Mouse (Mus musculus) bone marrow macrophage, adult 2 months (primary cell): ENCODE results near the gene Trpc4ap. TPM values are rescaled to one million over a fixed set of nuclear protein-coding genes. Genes with fewer than 3 reads are reported as not detected.
A peak's percentile ranks its signal among the peaks of the same experiment; 100 is the strongest.

Experiments used
- H3K27ac ChIP-seq: 2 replicates; pipeline ENCODE4 v1.5.1; 2012; ENCODE audit warnings: low read depth, low read length; ENCODE audit not compliant: insufficient read depth
- H3K4me1 ChIP-seq: 2 replicates; pipeline ENCODE4 v1.6.1; 2012; ENCODE audit warnings: low read length; ENCODE audit not compliant: control insufficient read depth, insufficient read depth
- H3K4me3 ChIP-seq: 2 replicates; pipeline ENCODE4 v1.5.1; 2012; ENCODE audit warnings: mild to moderate bottlenecking, low read length, moderate library complexity; ENCODE audit not compliant: insufficient read depth
- CTCF ChIP-seq: IDR thresholded peaks from 2 replicates; pipeline ENCODE4 v1.5.1; 2012; ENCODE audit warnings: low read depth, mild to moderate bottlenecking, low read length, moderate library complexity
- POLR2A ChIP-seq: IDR thresholded peaks from 2 replicates; pipeline ENCODE4 v1.6.1; 2012; ENCODE audit warnings: mild to moderate bottlenecking, low read depth, low read length, borderline replicate concordance
- polyA plus RNA-seq: library from polyadenylated mRNA; stranded (reverse); fragments of >200 nt; gene quantifications from 2 replicates; pipeline ENCODE4 v1.2.4, GENCODE M21; 2012; ENCODE audit not compliant: missing spikeins, insufficient read depth, insufficient read length

The Trpc4ap gene
- polyA plus RNA-seq, 1 experiment, result 108 TPM

GRCm38 (mm10) chr2:155680591-155680990 lies 11.6 kb downstream of the Trpc4ap start:
- Histone ChIP-seq H3K27ac (no peak overlapping the region), H3K4me3 (no peak overlapping the region), H3K4me1 (peaks cover 31% of the 10 kb centered on the region)
- TF ChIP-seq CTCF (no peak), POLR2A (no peak)

- peaks cover 31% of the 10 kb centered on the region for H3K4me1 ChIP-seq
- H3K27ac ChIP-seq, result no peak overlapping the region
- TF ChIP-seq POLR2A, result no peak
- no peak for TF ChIP-seq CTCF
- no peak overlapping the region for H3K4me3 ChIP-seq
These were observed 12.5 kb downstream of the Trpc4ap start for GRCm38 (mm10) chr2:155679586-155680110.

DNA sequence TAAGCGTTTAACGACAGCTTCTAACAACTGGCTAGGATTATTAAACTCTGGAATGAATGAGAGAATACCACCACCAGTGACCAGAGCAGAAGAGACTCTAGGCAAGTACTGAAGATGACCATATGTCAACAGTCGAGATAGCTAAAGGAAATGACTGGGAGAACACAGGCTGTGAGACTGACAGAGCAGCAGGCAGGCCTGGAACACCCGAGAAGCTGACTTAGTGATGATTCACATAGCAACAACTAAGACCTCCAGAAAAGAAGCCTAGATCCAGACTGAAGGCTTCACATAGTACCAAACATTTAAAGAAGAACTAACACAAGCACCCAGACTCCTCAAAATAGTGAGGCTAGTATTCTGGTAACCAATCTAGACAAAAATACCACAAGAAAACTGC lies 17.1 kb downstream of the Trpc4ap start:
- TF ChIP-seq POLR2A (no peak), CTCF (no peak)
- H3K4me3 ChIP-seq, result no peak overlapping the region
- H3K4me1 ChIP-seq, result peaks cover 11% of the 10 kb centered on the region
- no peak overlapping the region for H3K27ac ChIP-seq

GRCm38 (mm10) chr2:155673546-155673945 lies 18.6 kb downstream of the Trpc4ap start:
- H3K4me3 ChIP-seq, result no peak overlapping the region

DNA sequence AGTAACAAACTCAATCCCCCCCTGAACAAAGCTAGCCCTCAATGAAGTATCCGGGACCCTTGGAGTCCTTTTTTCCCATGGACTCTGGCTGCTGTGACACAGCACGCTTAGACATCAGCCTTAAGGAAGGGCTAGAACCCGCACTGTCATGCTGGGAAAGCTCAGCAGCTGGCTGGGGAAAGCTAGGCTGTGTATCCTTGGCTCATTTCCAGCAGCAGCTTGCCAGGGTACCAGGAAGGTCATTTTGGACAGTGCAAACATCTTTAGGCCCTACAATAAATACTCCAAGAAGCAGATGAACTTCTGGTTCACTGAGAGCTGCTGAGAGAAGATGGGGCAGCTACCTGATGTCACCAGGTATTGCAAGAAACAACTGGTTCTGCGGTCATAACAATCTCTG lies 20.9 kb downstream of the Trpc4ap start:
- TF ChIP-seq POLR2A, result no peak
- no peak for TF ChIP-seq CTCF
- Histone ChIP-seq H3K4me3 (no peak overlapping the region), H3K27ac (no peak overlapping the region), H3K4me1 (peaks cover 3% of the 10 kb centered on the region; the same call in 1 of the 2 replicates)

More at GRCm38 (mm10) chr2:155673546-155673945, 18.6 kb downstream of the Trpc4ap start:
- TF ChIP-seq POLR2A (no peak), CTCF (peak; percentile 63)
- H3K4me1 ChIP-seq, result peaks cover 5% of the 10 kb centered on the region; the same call in 1 of the 2 replicates
- no peak overlapping the region for H3K27ac ChIP-seq

GRCm38 (mm10) chr2:155668461-155668860 lies 23.7 kb downstream of the Trpc4ap start:
- no peak for TF ChIP-seq CTCF
- TF ChIP-seq POLR2A, result no peak
- no peak overlapping the region for H3K27ac ChIP-seq
- no peak overlapping the region for H3K4me3 ChIP-seq
- no peaks in the 10 kb centered on the region for H3K4me1 ChIP-seq

- H3K4me3 ChIP-seq, result no peak overlapping the region
- no peak overlapping the region for H3K27ac ChIP-seq
- H3K4me1 ChIP-seq, result no peaks in the 10 kb centered on the region
- no peak for TF ChIP-seq CTCF
- TF ChIP-seq POLR2A, result no peak
These were observed 24.3 kb downstream of the Trpc4ap start for GRCm38 (mm10) chr2:155667881-155668280.

- no peak for TF ChIP-seq POLR2A
- TF ChIP-seq CTCF, result no peak
- H3K4me1 ChIP-seq, result no peaks in the 10 kb centered on the region
- no peak overlapping the region for H3K27ac ChIP-seq
- H3K4me3 ChIP-seq, result no peak overlapping the region
These were observed 28.2 kb downstream of the Trpc4ap start for GRCm38 (mm10) chr2:155663910-155664460.

GRCm38 (mm10) chr2:155663097-155663496 lies 29.1 kb downstream of the Trpc4ap start:
- H3K4me3 ChIP-seq, result no peak overlapping the region
- H3K27ac ChIP-seq, result no peak overlapping the region
- TF ChIP-seq CTCF, result no peak
- TF ChIP-seq POLR2A, result no peak
- no peaks in the 10 kb centered on the region for H3K4me1 ChIP-seq

GRCm38 (mm10) chr2:155662390-155662789 lies 29.8 kb downstream of the Trpc4ap start:
- Histone ChIP-seq H3K4me1 (no peaks in the 10 kb centered on the region), H3K4me3 (no peak overlapping the region), H3K27ac (no peak overlapping the region)
- no peak for TF ChIP-seq POLR2A
- TF ChIP-seq CTCF, result no peak

DNA sequence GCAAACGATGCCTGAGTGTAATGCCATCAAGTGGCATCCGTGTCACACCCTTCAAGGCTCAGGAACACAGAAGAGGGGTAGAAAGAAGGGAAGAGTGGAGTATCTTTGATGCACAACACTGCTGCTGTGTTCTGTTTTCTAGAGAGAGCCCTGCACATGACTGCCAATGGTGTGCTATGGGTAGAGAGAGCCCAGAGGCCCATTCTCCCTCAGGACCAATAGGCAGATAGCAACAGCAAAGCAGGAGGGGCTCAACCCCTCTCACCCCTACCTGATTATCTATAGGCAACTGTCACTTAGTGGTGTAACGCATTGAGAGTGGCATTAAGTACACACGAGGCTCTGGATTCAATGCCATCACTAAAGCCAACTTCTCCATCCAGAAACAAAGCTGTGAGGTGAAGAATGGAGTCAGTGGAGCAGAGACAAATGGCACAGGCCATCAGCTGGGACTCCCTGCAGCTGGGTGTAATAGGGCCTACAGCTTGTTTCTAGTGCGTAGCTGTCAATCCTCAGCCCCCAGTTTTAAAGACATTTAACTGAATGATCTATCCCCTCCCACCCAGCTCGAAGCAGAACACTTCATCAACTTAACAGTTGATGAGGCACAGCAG lies 36.3 kb downstream of the Trpc4ap start:
- Histone ChIP-seq H3K27ac (no peak overlapping the region), H3K4me1 (no peaks in the 10 kb centered on the region), H3K4me3 (no peak overlapping the region)
- TF ChIP-seq CTCF (no peak), POLR2A (no peak)
